Mouse (Mus musculus) neural tube, embryonic 12.5 days (tissue): ENCODE results near the gene Plcb2. TPM values are rescaled to one million over a fixed set of nuclear protein-coding genes. Genes with fewer than 3 reads are reported as not detected.
A peak's percentile ranks its signal among the peaks of the same experiment; 100 is the strongest.

Source experiments
- ATAC-seq: fragments of 200-750 bp; cut with Nextera tagmentation; 2 replicates; pipeline ENCODE4 v1.8.0; 2017; ENCODE audit warnings: low read depth, mild to moderate bottlenecking, moderate TSS enrichment, moderate library complexity; ENCODE audit not compliant: low FRiP score
- H3K27ac ChIP-seq: fragments of 300-500 bp; sonication (generic); 2 replicates; pipeline ENCODE4 v1.5.1; 2016
- H3K27me3 ChIP-seq: fragments of 300-500 bp; sonication (generic); replicated peaks from 2 replicates; pipeline ENCODE4 v1.6.1; 2016; ENCODE audit warnings: mild to moderate bottlenecking
- H3K36me3 ChIP-seq: fragments of 300-500 bp; sonication (generic); 2 replicates; pipeline ENCODE4 v1.6.1; 2016; ENCODE audit warnings: mild to moderate bottlenecking
- H3K4me1 ChIP-seq: fragments of 300-500 bp; sonication (generic); 2 replicates; pipeline ENCODE4 v1.6.1; 2016
- H3K4me2 ChIP-seq: fragments of 300-500 bp; sonication (generic); replicated peaks from 2 replicates; pipeline ENCODE4 v1.6.1; 2016; ENCODE audit warnings: mild to moderate bottlenecking
- H3K4me3 ChIP-seq: fragments of 300-500 bp; sonication (generic); 2 replicates; pipeline ENCODE4 v1.5.1; 2016
- H3K9ac ChIP-seq: fragments of 300-500 bp; sonication (generic); 2 replicates; pipeline ENCODE4 v1.6.1; 2016; ENCODE audit warnings: mild to moderate bottlenecking
- H3K9me3 ChIP-seq: fragments of 300-500 bp; sonication (generic); 2 replicates; pipeline ENCODE4 v1.6.1; 2016; ENCODE audit warnings: mild to moderate bottlenecking
- WGBS: fragments of 180-500 bp; shearing (Covaris S2); methylation state at CpG from one replicate; pipeline ENCODE4 v1.1.7; 2016; 5-methylcytosine and 5-hydroxymethylcytosine counted together
- polyA plus RNA-seq: library from polyadenylated mRNA; unstranded; fragments of >200 nt; fragmentation: Nextera tagmentation; extraction: Ambion mirVana; gene quantifications from 2 replicates; pipeline ENCODE4 v1.2.1, GENCODE M21; 2016

The Plcb2 gene
- polyA plus RNA-seq, 1 experiment from 2014 or later: 1.1 TPM

GRCm38 (mm10) chr2:118703913-118704730, 24.1 kb downstream of the Plcb2 start, which contains the start of gene Ankrd63:
Gene Ankrd63 (minus strand): TSS chr2:118703963.
- Histone ChIP-seq H3K36me3 (no peaks in the 10 kb centered on the region), H3K27me3 (peaks cover 97% of the 10 kb centered on the region), H3K27ac (no peak within 1 kb of the TSS), H3K4me1 (peaks cover 32% of the 10 kb centered on the region), H3K4me3 (peak within 1 kb of the TSS; percentile 37), H3K4me2 (peak within 1 kb of the TSS; percentile 70), H3K9me3 (no peaks in the 10 kb centered on the region), H3K9ac (peak within 1 kb of the TSS; percentile 35)
- under 1% methylated on average over 50 of the region's 50 CpGs for WGBS
- ATAC-seq: no peak

GRCm38 (mm10) chr2:118702883-118703761, 25.1 kb downstream of the Plcb2 start:
- peaks cover 32% of the 10 kb centered on the region for H3K4me1 ChIP-seq
- H3K9me3 ChIP-seq: no peaks in the 10 kb centered on the region
- ATAC-seq: peak; percentile 18; the same call in 1 of the 2 replicates
- H3K4me3 ChIP-seq: peak overlapping the region; percentile 37
- H3K27ac ChIP-seq: no peak overlapping the region
- peaks cover 94% of the 10 kb centered on the region for H3K27me3 ChIP-seq
- H3K9ac ChIP-seq: peak overlapping the region; percentile 35
- no peaks in the 10 kb centered on the region for H3K36me3 ChIP-seq
- under 1% methylated on average over 93 of the region's 93 CpGs for WGBS
- peak overlapping the region; percentile 70 for H3K4me2 ChIP-seq

DNA sequence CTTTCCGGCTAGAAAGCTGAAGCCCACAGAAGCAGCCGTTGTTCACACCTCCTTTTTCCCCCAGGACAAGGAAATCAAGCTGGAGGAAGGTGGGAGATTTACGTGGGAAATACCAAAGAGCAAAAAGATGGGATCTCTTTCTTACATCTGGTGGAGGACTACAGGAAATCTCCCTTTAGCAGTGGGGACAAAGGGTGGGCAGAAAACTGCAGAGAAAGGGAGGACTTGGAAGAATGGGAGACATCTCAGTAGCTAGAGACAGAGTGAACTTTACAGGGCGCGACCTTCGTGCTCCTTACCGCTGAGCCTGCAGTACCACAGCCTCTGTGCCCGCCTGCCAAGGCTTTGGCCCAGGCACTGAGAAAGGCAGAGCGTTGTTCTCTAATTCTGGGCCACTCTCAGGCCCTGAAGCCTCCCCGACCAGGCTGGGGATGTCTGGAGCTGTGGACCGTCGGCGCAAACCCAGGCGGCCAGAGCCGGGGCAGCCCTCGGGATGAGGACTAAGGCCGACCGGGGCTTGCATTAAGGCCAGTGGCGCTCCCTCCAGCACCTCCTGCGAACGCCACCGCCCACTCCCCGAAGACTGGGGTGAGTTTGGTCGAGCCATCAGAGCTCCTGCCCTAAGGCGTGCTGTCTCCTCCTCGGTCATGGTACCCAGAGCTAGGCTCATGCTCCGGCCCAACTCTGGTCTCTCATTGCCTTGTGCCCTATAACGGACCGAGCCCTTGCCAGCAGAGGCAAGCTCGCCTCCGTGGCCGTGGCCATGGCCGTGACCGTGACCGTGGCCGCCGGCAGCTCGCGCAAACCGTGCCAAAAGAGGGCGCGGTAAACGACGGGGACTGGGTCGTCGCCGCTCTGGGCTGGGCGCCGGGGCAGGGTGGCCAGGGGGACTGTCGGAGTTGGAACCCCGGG, 26.0 kb downstream of the Plcb2 start:
- Histone ChIP-seq H3K9me3 (no peaks in the 10 kb centered on the region), H3K27ac (no peak overlapping the region), H3K27me3 (peaks cover 92% of the 10 kb centered on the region), H3K4me3 (peak overlapping the region; percentile 37), H3K9ac (peak overlapping the region; percentile 35; the same call in 1 of the 2 replicates), H3K36me3 (no peaks in the 10 kb centered on the region), H3K4me1 (peaks cover 32% of the 10 kb centered on the region), H3K4me2 (peak overlapping the region; percentile 70)
- WGBS: 2% methylated on average over 51 of the region's 51 CpGs
- ATAC-seq: no peak

GRCm38 (mm10) chr2:118701161-118701560, 27.1 kb downstream of the Plcb2 start:
- 3% methylated on average over 5 of the region's 5 CpGs for WGBS
- H3K4me3 ChIP-seq: no peak overlapping the region

GRCm38 (mm10) chr2:118700179-118701062, 27.8 kb downstream of the Plcb2 start:
- ATAC-seq: peak; percentile 38
- no peak overlapping the region for H3K9ac ChIP-seq
- peak overlapping the region; percentile 50 for H3K4me2 ChIP-seq
- no peak overlapping the region for H3K27ac ChIP-seq
- WGBS: 1% methylated on average over 32 of the region's 32 CpGs
- no peaks in the 10 kb centered on the region for H3K9me3 ChIP-seq
- peaks cover 89% of the 10 kb centered on the region for H3K27me3 ChIP-seq
- no peaks in the 10 kb centered on the region for H3K36me3 ChIP-seq
- H3K4me1 ChIP-seq: peaks cover 33% of the 10 kb centered on the region
- H3K4me3 ChIP-seq: peak overlapping the region; percentile 13; the same call in 1 of the 2 replicates

More at GRCm38 (mm10) chr2:118701161-118701560, 27.1 kb downstream of the Plcb2 start:
- Histone ChIP-seq H3K36me3 (no peaks in the 10 kb centered on the region), H3K27ac (no peak overlapping the region), H3K9ac (no peak overlapping the region), H3K9me3 (no peaks in the 10 kb centered on the region), H3K27me3 (peaks cover 92% of the 10 kb centered on the region), H3K4me2 (peak overlapping the region; percentile 50), H3K4me1 (peaks cover 29% of the 10 kb centered on the region)
- ATAC-seq: no peak

DNA sequence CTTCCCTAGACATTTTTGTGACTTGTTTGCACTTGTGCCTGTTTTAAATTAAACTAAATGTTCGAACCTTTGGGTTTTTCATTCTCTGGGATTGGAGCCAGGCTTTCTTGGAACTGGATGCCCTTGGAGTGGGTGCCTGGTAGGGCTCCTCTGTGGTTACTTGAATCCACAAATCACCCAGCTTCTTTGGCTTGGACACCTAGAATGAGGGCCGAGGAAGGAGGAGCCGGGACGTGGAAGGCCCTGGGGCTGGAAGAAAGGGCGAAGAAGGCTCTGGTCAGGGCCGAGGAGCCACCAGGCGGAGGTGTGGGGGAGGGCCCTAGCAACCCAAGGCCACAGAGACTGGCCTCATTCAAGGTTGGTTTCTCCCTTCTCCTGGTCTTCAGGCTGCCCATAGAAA, 30.3 kb downstream of the Plcb2 start:
- WGBS: 43% methylated on average over 7 of the region's 7 CpGs
- no peak overlapping the region for H3K9ac ChIP-seq
- H3K27me3 ChIP-seq: peaks cover 78% of the 10 kb centered on the region
- no peak overlapping the region for H3K27ac ChIP-seq
- H3K4me3 ChIP-seq: no peak overlapping the region
- H3K9me3 ChIP-seq: no peaks in the 10 kb centered on the region
- H3K36me3 ChIP-seq: no peaks in the 10 kb centered on the region
- ATAC-seq: no peak
- H3K4me1 ChIP-seq: peaks cover 18% of the 10 kb centered on the region
- H3K4me2 ChIP-seq: no peak overlapping the region

DNA sequence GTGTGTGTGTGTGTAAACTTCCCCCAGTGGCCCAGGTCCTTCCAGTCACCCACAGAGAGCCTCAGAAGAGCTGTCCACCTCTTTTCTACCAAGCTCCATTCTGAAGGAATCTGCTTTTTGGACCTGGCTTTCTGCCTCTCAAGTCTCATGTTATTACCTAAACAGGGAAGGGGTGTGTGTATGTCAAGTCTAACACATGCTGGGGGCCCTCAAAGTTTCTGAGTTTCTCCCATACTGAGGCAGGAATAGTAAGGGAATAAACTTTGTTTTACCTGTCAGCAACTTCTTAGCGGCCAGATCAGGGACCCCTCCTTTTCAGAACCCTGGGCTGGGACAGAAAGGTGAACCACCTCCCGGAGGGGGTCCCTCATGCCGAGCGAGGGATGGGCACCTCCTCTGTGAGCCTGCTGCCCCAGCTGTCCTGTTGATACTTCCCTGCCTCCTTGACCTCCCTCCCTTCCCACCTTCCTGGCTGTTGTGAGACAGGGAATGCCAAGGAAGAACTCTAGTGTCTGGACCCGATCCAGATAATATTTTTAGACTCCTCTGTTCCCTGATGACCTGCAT, 30.8 kb downstream of the Plcb2 start:
- Histone ChIP-seq H3K9ac (no peak overlapping the region), H3K9me3 (no peaks in the 10 kb centered on the region), H3K27me3 (peaks cover 72% of the 10 kb centered on the region), H3K4me2 (no peak overlapping the region), H3K36me3 (no peaks in the 10 kb centered on the region), H3K4me3 (no peak overlapping the region), H3K27ac (no peak overlapping the region), H3K4me1 (peaks cover 12% of the 10 kb centered on the region)
- no peak for ATAC-seq
- WGBS: 56% methylated on average over 5 of the region's 5 CpGs

GRCm38 (mm10) chr2:118696451-118697308, 31.6 kb downstream of the Plcb2 start:
- Histone ChIP-seq H3K4me2 (no peak overlapping the region), H3K4me3 (no peak overlapping the region), H3K9ac (no peak overlapping the region), H3K27me3 (peaks cover 65% of the 10 kb centered on the region), H3K4me1 (peaks cover 11% of the 10 kb centered on the region), H3K36me3 (no peaks in the 10 kb centered on the region), H3K27ac (no peak overlapping the region), H3K9me3 (no peaks in the 10 kb centered on the region)
- ATAC-seq: no peak
- 47% methylated on average over 21 of the region's 21 CpGs for WGBS

GRCm38 (mm10) chr2:118695677-118696232, 32.5 kb downstream of the Plcb2 start:
- Histone ChIP-seq H3K27me3 (peaks cover 56% of the 10 kb centered on the region), H3K4me2 (0 out of 2 replicates have a peak overlapping the region, but pooled peaks have one; percentile 10), H3K9ac (no peak overlapping the region), H3K4me3 (no peak overlapping the region), H3K27ac (no peak overlapping the region), H3K9me3 (no peaks in the 10 kb centered on the region), H3K36me3 (no peaks in the 10 kb centered on the region), H3K4me1 (peaks cover 7% of the 10 kb centered on the region)
- ATAC-seq: peak; percentile 16; the same call in 1 of the 2 replicates
- 26% methylated on average over 11 of the region's 11 CpGs for WGBS
